Mouse (Mus musculus) T-helper 2 cell (primary cell): Measurements from ENCODE around the gene Trappc13.
"Not testable (repeated sequence)": the region's sequence is repeated elsewhere in the genome, so short reads cannot be mapped to it uniquely, and the experiment has no call there.

Experiments
- in situ Hi-C: fragments of 300-600 bp; cut with MboI, MseI; formaldehyde crosslinking; loops from one replicate; pipeline ENCODE4 v1.15.1; 2025; ENCODE audit warnings: high pct_unique_total_duplicates

The Trappc13 gene

GRCm38 (mm10) chr13:104177796-104178649, at the start of gene Trappc13:
Gene Trappc13, minus strand, starts transcription at chr13:104178469.
- in situ Hi-C loops: no loop called here

- in situ Hi-C loops: no loop called here
Observed at GRCm38 (mm10) chr13:104227478-104227877, 49.2 kb upstream of the Trappc13 start.

DNA sequence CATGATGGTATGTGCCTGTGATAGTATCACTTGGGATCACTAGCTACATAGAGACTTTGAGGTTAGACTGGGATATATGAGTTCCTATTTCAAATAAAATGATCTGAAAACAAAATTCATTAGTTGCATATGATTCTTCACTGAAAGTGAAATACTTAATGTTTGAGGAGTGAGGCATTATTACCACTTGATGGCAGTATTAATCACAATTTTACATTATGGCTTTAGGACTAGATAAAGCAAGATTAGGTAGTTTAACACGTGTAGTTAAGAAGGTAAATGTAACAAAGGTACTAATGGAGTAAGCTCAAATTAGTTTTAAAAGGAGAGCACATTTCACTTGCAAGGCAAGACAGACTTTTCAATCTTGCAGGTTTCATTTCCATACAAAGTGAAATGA, 26.0 kb upstream of the Trappc13 start:
- in situ Hi-C loops: no loop called here

GRCm38 (mm10) chr13:104195891-104196290, 17.6 kb upstream of the Trappc13 start:
- in situ Hi-C loops: not testable (repeated sequence)

- in situ Hi-C loops: no loop called here
Observed at GRCm38 (mm10) chr13:104187357-104187756, 9.1 kb upstream of the Trappc13 start.

GRCm38 (mm10) chr13:104179176-104179888, 1.1 kb upstream of the Trappc13 start:
- in situ Hi-C loops: no loop called here

- in situ Hi-C loops: no loop called here
Observed at GRCm38 (mm10) chr13:104178650-104179121, 417 bp upstream of the Trappc13 start, which contains the start of gene Trim23. Gene Trim23, plus strand, starts transcription at chr13:104178797.

DNA sequence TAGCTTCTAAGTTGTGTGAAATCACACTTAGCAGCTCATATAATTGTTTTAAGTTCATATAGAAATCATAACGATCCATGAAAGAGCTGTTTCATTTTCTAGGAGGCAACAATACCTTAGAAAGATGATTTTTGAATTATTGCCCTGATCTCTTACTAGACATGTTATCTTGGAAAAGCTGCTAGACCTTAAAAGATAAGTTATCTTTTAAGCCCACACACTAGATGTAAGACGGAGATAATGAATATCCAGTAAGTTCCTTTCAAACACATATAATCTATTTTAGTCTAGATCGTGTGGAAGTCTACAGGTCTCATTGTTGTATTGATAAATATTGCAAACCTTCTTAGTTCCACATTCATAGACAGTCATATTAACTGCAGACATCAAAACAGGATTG, 1.4 kb downstream of the Trappc13 start:
- in situ Hi-C loops: no loop called here

- in situ Hi-C loops: no loop called here
Observed at GRCm38 (mm10) chr13:104172498-104172897, 5.8 kb downstream of the Trappc13 start.

GRCm38 (mm10) chr13:104171711-104172110, 6.6 kb downstream of the Trappc13 start:
- in situ Hi-C loops: no loop called here

GRCm38 (mm10) chr13:104155686-104156085, 22.6 kb downstream of the Trappc13 start:
- in situ Hi-C loops: no loop called here

- in situ Hi-C loops: no loop called here
Observed at GRCm38 (mm10) chr13:104155106-104155505, 23.2 kb downstream of the Trappc13 start.

DNA sequence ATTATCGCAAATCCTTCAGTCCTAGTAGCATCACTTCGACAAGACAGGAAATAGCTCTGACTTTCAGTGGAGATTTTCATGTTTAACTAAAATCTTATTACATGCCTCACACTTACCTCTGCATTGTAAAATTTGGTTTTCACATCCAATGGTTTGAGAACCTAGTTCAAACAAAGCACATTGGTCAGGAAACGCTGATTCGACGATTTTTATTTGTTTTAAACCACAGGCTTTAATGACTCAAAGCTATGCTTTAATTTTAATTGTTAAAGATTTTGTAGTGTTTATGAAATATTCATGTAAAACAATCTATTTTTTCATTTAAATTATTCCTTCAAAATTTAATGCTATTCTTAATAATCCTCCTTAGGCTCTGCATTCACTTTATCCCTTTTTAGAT, 24.1 kb downstream of the Trappc13 start:
- in situ Hi-C loops: no loop called here

GRCm38 (mm10) chr13:104145646-104146045, 32.6 kb downstream of the Trappc13 start:
- in situ Hi-C loops: no loop called here

GRCm38 (mm10) chr13:104144871-104145270, 33.4 kb downstream of the Trappc13 start:
- in situ Hi-C loops: no loop called here

- in situ Hi-C loops: no loop called here
Observed at GRCm38 (mm10) chr13:104139369-104140209, 38.7 kb downstream of the Trappc13 start.

GRCm38 (mm10) chr13:104134510-104135085, 43.7 kb downstream of the Trappc13 start:
- in situ Hi-C loops: no loop called here

GRCm38 (mm10) chr13:104132561-104132960, 45.7 kb downstream of the Trappc13 start:
- in situ Hi-C loops: no loop called here

DNA sequence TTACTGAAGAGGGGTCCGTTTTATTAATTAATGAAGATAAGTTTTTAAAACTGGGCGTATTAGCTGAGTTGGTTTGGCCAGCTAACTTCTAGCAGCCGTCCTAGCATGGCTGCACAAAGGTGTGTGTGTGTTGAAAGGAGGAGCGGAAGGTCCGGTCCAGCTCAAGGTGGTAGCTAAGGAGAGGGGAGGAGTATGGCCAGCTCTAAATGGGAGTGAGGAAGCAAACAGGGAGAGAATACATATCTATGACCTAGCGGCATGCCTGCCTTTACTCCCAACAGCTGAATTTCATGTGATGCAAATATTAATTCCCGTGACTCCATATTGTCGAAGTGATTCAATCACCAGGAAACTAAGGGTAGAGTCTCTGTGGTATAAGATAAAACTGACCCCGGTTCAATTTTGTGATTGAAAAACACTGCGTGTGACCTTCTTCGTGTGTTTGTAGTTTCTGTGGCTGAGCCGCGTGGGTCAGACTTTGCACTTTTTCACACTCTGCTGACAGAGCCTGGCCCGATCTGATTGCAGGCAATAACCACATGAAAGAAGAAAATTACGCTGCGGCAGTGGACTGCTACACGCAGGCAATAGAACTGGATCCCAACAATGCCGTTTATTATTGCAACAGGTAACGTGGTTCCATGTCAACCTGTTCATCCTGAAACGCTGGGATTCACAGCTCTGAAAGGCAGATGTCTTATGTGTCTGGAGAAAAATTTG, 54.4 kb downstream of the Trappc13 start:
- in situ Hi-C loops: no loop called here

DNA sequence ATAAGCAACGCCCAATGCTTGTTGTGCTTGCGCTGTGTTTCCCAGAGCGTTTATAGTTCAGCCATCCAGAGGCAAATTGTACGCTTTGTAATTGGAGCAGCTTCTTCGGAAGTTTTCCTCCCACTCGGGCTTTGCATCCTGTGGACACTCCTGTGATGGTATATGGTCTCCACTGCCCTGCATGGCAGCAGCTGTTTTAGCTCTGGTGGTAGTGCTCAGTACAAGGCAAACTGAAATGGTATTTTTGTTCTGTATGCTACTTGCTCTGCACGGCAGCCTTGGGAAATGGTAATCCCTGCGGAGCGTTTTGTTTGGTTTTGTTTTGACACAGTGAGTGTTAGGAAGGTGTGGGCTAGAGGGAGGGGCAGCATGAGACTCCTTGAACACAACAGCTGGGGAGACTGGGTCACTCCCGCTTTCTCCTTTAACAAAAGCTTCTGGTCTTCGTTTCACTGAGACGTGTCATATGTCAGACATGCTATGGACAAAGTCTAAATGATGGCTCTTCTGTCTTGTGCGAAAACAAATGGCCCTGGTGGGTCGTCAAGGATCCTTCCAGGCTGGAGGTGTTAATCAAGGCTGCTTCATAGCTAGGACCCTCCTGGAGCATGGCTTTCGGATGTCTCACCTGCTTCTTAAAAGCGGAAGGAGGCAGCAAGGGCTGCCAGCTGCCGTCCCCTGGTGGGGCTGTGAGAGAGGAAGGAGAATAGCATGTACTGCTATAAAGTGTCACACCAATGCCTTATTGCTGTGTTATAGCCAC, 56.0 kb downstream of the Trappc13 start:
- in situ Hi-C loops: no loop called here
